Mouse (Mus musculus) layer of hippocampus, adult 2 months (tissue): ENCODE results near the gene Sec22c. TPM values are rescaled to one million over a fixed set of nuclear protein-coding genes. Genes with fewer than 3 reads are reported as not detected.

ENCODE experiments used
- DNase-seq, 2 experiments: peaks; one replicate each; pipeline ENCODE4 v3.0.0; 2022; ENCODE audit warnings: low spot score in 2 of 2
- H3K27ac ChIP-seq: fragments of 200-600 bp; 2 replicates; pipeline ENCODE4 v1.8.1; 2022
- H3K4me3 ChIP-seq: fragments of 200-600 bp; 2 replicates; pipeline ENCODE4 v1.8.1; 2022; ENCODE audit warnings: mild to moderate bottlenecking
- CTCF ChIP-seq: fragments of 200-600 bp; conservative IDR thresholded peaks from 2 replicates; pipeline ENCODE4 v1.8.1; 2022; ENCODE audit warnings: antibody characterized with exemption, mild to moderate bottlenecking, moderate library complexity
- total RNA-seq, 2 experiments: library from RNA; stranded (reverse); gene quantifications; 2 replicates each; pipeline ENCODE4 v1.2.3; 2021

The Sec22c gene
- total RNA-seq, 2 experiments from 2014 or later: 27.5 to 32.8 TPM

- H3K27ac ChIP-seq: no peak overlapping the region
- H3K4me3 ChIP-seq: no peak overlapping the region
- TF ChIP-seq CTCF: no peak
- DNase-seq: no peak
Measured at GRCm38 (mm10) chr9:121681191-121681590, 24.1 kb downstream of the Sec22c start.

GRCm38 (mm10) chr9:121679549-121679948, 25.7 kb downstream of the Sec22c start:
- DNase-seq: peak in 1 of 2 experiments; percentile 57
- TF ChIP-seq CTCF: peak; percentile 89
- no peak overlapping the region for H3K4me3 ChIP-seq
- no peak overlapping the region for H3K27ac ChIP-seq

- no peak for DNase-seq
- Histone ChIP-seq H3K4me3 (no peak overlapping the region), H3K27ac (no peak overlapping the region)
- no peak for TF ChIP-seq CTCF
Measured at GRCm38 (mm10) chr9:121677476-121677875, 27.8 kb downstream of the Sec22c start.

DNA sequence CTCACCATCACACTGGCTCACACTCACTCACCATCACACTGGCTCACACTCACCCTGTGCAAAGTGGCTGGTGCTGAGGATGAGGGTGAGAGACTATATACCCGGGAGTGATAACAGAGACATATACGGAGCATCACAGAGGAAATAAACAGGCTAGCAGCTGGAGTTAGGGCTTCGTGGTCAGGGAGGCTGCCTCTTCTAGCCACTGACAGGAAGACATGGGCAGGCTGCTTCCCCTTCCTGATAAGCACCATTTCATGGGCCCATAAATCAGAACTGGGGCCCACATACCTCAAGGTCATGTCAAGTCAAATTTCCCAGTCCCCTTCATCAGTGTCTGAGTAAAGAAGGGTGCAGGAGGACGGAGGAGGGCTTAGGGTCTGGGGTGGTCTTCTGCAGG, 28.2 kb downstream of the Sec22c start:
- no peak for TF ChIP-seq CTCF
- Histone ChIP-seq H3K4me3 (no peak overlapping the region), H3K27ac (no peak overlapping the region)
- no peak for DNase-seq

DNA sequence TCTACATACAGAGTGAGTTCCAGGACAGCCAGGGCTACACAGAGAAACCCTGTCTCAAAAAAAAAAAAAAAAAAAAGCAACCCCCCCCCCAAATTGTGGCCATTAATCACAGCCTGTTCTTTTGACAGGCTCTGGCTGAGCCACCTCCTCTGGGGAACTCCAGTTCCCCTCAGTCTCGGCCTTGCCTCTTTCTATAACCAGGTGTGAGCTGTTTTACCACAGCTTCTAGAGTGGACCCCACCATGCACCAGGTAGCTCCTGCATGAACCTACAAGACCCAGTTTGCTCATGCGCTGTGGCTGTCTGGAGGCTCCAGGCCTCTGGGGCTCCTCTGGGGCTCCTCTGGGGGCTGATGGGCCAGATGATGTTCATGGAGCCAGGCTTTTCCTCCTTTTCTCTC, 29.7 kb downstream of the Sec22c start:
- no peak for TF ChIP-seq CTCF
- no peak for DNase-seq
- Histone ChIP-seq H3K4me3 (no peak overlapping the region), H3K27ac (no peak overlapping the region)

- no peak overlapping the region for H3K4me3 ChIP-seq
- DNase-seq: no peak
- TF ChIP-seq CTCF: no peak
- H3K27ac ChIP-seq: no peak overlapping the region
Measured at GRCm38 (mm10) chr9:121675011-121675410, 30.3 kb downstream of the Sec22c start.

GRCm38 (mm10) chr9:121673716-121674115, 31.6 kb downstream of the Sec22c start:
- no peak overlapping the region for H3K4me3 ChIP-seq
- no peak for DNase-seq
- no peak for TF ChIP-seq CTCF
- H3K27ac ChIP-seq: no peak overlapping the region

GRCm38 (mm10) chr9:121672311-121672710, 33.0 kb downstream of the Sec22c start:
- DNase-seq: no peak
- Histone ChIP-seq H3K4me3 (no peak overlapping the region), H3K27ac (no peak overlapping the region)
- no peak for TF ChIP-seq CTCF

- TF ChIP-seq CTCF: peak; percentile 86
- Histone ChIP-seq H3K4me3 (no peak overlapping the region), H3K27ac (no peak overlapping the region)
- DNase-seq: peak; percentile 26 to 39
Measured at GRCm38 (mm10) chr9:121671300-121671699, 34.0 kb downstream of the Sec22c start.

GRCm38 (mm10) chr9:121669348-121669791, 35.9 kb downstream of the Sec22c start:
- DNase-seq: no peak
- peak overlapping the region; percentile 19; the same call in 1 of the 2 replicates for H3K4me3 ChIP-seq
- peak; percentile 76 for TF ChIP-seq CTCF
- H3K27ac ChIP-seq: no peak overlapping the region

- TF ChIP-seq CTCF: no peak
- Histone ChIP-seq H3K4me3 (no peak overlapping the region), H3K27ac (no peak overlapping the region)
- DNase-seq: no peak
Measured at GRCm38 (mm10) chr9:121667822-121668221, 37.5 kb downstream of the Sec22c start.

DNA sequence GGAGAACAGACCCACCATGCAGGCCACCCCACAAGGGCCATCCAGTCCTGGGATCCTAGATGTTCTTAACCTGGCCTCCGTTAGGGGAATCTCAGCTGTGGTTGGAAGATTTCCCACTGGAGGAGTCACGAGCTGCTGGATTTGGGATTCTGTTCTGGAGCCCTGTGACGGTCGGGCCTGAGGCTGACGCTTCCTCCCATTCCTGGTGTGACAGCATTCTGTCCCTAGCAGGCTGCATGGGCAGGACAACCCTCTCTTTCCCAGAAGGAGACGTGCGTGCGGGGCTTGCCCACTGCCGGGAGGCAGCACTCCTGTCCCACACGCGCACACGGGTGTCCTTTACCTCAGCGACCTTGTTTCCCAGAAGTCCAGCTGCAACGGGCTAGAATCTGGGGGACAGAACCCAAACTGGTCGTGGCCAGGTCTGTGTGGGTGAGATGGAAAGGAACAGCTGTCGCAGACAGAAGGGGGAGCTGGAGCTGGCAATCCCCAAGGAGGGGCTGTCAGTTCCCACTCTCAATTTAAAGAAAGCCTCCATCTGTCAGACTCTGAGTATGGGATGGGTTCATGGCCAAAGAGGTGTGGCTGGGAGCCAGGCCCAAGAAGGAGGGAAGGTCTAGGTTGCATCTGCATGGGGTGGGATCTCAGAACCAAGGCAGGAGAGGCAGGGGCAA, 38.2 kb downstream of the Sec22c start:
- Histone ChIP-seq H3K4me3 (no peak overlapping the region), H3K27ac (peak overlapping the region; percentile 19; the same call in 1 of the 2 replicates)
- TF ChIP-seq CTCF: no peak
- DNase-seq: peak; percentile 36 to 50

GRCm38 (mm10) chr9:121664104-121664503, 41.2 kb downstream of the Sec22c start:
- DNase-seq: no peak
- no peak for TF ChIP-seq CTCF
- H3K4me3 ChIP-seq: no peak overlapping the region
- no peak overlapping the region for H3K27ac ChIP-seq

DNA sequence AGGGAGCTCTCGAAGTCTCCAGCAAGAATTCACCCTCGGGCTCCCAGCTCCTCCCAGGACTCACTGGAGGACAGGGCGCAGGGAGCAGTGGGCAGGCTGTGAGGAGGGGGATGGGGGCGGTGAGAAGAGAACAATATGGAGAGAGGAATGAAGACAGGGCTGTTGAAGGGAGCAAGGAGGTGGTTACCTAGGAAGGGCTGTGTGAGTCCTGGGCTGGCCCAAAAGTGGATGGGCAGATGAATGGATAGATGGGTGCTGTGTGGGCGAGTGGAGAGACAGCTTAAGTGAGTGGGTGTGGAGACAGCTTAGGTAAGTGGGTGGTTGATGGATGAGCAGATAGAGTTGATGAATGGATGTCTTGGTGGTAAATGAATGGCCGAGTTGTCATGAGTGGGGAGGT, 41.8 kb downstream of the Sec22c start:
- H3K4me3 ChIP-seq: no peak overlapping the region
- DNase-seq: no peak
- TF ChIP-seq CTCF: no peak
- H3K27ac ChIP-seq: no peak overlapping the region

GRCm38 (mm10) chr9:121659791-121660190, 45.5 kb downstream of the Sec22c start:
- no peak for DNase-seq
- H3K27ac ChIP-seq: no peak overlapping the region
- TF ChIP-seq CTCF: no peak
- no peak overlapping the region for H3K4me3 ChIP-seq
